Comparison of ENCODE assay signal across 10 mouse cellular contexts in genomic region chr8:98861664-98862306, GRCm38 (mm10).
DNase-seq lines count a peak whose midpoint lies in the region.
"Had no signal": no experiment of that assay in that cellular context is flagged by ENCODE, and none has a peak within 500 bp of the region (broad histone marks: within the 10 kb centered on the region; RNA-seq: fewer than 3 reads in every experiment).

No protein-coding gene starts in this region.

- DNase-seq in layer of hippocampus, adult 11-12 months (ENCODE audit: low spot score), result peak; percentile 45
- no peak for DNase-seq in layer of hippocampus, postnatal 10 days (ENCODE audit: low spot score in 2 of 2)
- peak; percentile 8 for DNase-seq in brain, embryonic 18.5 days (ENCODE audit: low read depth, low spot score)
- peak; percentile 93 for DNase-seq in cerebellum, adult 9-10 months
- DNase-seq in layer of hippocampus, adult 9-11 months, result peak; percentile 53
- no peak for DNase-seq in kidney, postnatal 25 days
- DNase-seq in spleen, adult 12 weeks (ENCODE audit: low spot score), result no peak
- DNase-seq: lung, adult 2 months; retina, postnatal 1 day; thymus, postnatal 4 days had no signal

Comparison
In these comparisons a context has a peak if more than half of its experiments do, and no peak if none do; other contexts are left out.
1. DNase-seq: peak in layer of hippocampus, adult 11-12 months (single experiment), brain, embryonic 18.5 days (single experiment), cerebellum, adult 9-10 months (single experiment) and layer of hippocampus, adult 9-11 months (single experiment); none in layer of hippocampus, postnatal 10 days (0 of 2), kidney, postnatal 25 days (0 of 2) and spleen, adult 12 weeks (single experiment).